Mouse (Mus musculus) myocyte (in vitro differentiated cells): ENCODE data around the gene Klhdc8a.

Experiments
- CEBPB ChIP-seq: IDR thresholded peaks from 2 replicates; pipeline ENCODE4 v1.6.1; 2011; ENCODE audit warnings: mild to moderate bottlenecking, moderate library complexity; ENCODE audit not compliant: poor library complexity, insufficient read depth, severe bottlenecking
- E2F4 ChIP-seq: IDR thresholded peaks from one replicate; pipeline ENCODE4 v1.6.1; 2011; ENCODE audit warnings: mild to moderate bottlenecking, control low read depth, moderate library complexity; ENCODE audit not compliant: insufficient read depth
- MAX ChIP-seq: IDR thresholded peaks from one replicate; pipeline ENCODE4 v1.6.1; 2011; ENCODE audit warnings: low read depth, mild to moderate bottlenecking, control low read depth
- MYOD1 ChIP-seq, 3 experiments: IDR thresholded peaks; one replicate each; pipeline ENCODE4 v1.6.1; 2011; ENCODE audit warnings: control low read depth in 2 of 3, low read depth in 2 of 3, mild to moderate bottlenecking in 2 of 3, moderate library complexity in 1 of 3; ENCODE audit not compliant: insufficient read length in 2 of 3, control insufficient read depth in 1 of 3
- MYOG ChIP-seq, 3 experiments: IDR thresholded peaks; one replicate each; pipeline ENCODE4 v1.6.1; 2011; ENCODE audit warnings: control low read depth in 2 of 3, low read depth in 2 of 3, mild to moderate bottlenecking in 2 of 3; ENCODE audit not compliant: insufficient read length in 2 of 3, control insufficient read depth in 1 of 3, insufficient read depth in 1 of 3
- POLR2A ChIP-seq: IDR thresholded peaks from one replicate; pipeline ENCODE4 v1.6.1; 2011; ENCODE audit warnings: low read depth, mild to moderate bottlenecking, control low read depth, moderate library complexity; ENCODE audit not compliant: insufficient read length
- POLR2AphosphoS2 ChIP-seq: IDR thresholded peaks from one replicate; pipeline ENCODE4 v1.6.1; 2011; ENCODE audit warnings: low read depth, control low read depth; ENCODE audit not compliant: insufficient read length
- REST ChIP-seq: IDR thresholded peaks from one replicate; pipeline ENCODE4 v1.6.1; 2011; ENCODE audit warnings: mild to moderate bottlenecking, control low read depth, moderate library complexity; ENCODE audit not compliant: insufficient read depth, insufficient read length
- SRF ChIP-seq: IDR thresholded peaks from one replicate; pipeline ENCODE4 v1.6.1; 2011; ENCODE audit warnings: low read depth; ENCODE audit not compliant: control insufficient read depth, insufficient read length
- TCF12 ChIP-seq: IDR thresholded peaks from one replicate; pipeline ENCODE4 v1.6.1; 2011; ENCODE audit warnings: mild to moderate bottlenecking, control low read depth; ENCODE audit not compliant: poor library complexity, insufficient read depth, severe bottlenecking
- TCF3 ChIP-seq: IDR thresholded peaks from one replicate; pipeline ENCODE4 v1.6.1; 2011; ENCODE audit warnings: low read depth, control low read depth; ENCODE audit not compliant: insufficient read length
- USF1 ChIP-seq: IDR thresholded peaks from one replicate; pipeline ENCODE4 v1.6.1; 2011; ENCODE audit warnings: low read depth, mild to moderate bottlenecking, control low read depth, moderate library complexity

DNA sequence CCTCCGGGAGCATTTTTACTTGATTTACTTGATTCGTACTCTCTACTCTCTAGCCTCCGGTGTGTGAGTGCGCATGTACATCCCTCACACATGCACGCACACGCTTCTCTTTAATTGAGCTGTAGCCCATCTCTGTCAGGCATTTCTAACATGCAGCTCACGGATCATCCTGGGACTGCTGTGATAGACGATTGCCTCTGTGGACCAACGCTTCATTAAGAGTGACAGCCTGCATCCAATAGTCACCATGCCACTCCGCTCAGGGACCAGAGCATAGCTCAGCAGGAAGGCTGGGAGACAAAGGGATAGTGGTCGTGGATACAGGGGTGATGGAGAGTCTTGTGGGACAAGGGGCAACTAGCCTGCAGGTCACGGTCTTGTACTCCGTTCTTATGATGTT, 15.4 kb upstream of the Klhdc8a start:
- no peak for TF ChIP-seq POLR2A
- no peak for TF ChIP-seq TCF12
- no peak for TF ChIP-seq MAX
- TF ChIP-seq E2F4: no peak
- no peak for TF ChIP-seq POLR2AphosphoS2
- no peak for TF ChIP-seq CEBPB
- no peak for TF ChIP-seq USF1
- TF ChIP-seq TCF3: no peak
- TF ChIP-seq MYOG (IDR thresholded peaks at IDR 0.05; ENCODE audit: control insufficient read depth in 1 of 3, insufficient read depth in 1 of 3, insufficient read length in 2 of 3, low read depth in 2 of 3): no peak
- TF ChIP-seq SRF: no peak
- no peak for TF ChIP-seq MYOD1 (IDR thresholded peaks at IDR 0.05; ENCODE audit: control insufficient read depth in 1 of 3, insufficient read length in 2 of 3, low read depth in 2 of 3)
- no peak for TF ChIP-seq REST
